Mouse (Mus musculus): ENCODE data around the gene Olfr618.

DNA sequence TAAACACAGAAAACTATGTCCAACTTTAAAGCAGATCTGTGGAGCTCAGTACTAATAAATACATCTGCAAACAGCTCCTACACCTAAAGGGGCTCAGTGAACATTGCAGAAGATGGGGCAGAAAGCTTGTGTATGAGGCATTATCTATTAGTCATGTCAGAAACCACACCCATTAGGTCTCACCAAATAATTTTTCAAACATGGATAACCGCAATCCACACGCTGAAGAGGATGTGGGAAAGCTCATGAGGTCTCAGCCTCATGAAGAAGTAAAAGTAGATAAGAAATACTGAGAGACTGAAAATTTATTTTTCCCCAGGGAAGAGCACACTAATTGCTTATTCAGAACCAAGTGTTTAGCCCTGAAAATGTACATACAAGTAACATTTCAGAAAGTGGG is 17.5 kb downstream of the Olfr618 start:
- no peak for TF ChIP-seq POLR2A (IDR thresholded peaks at IDR 0.05; ENCODE audit: borderline replicate concordance, low read depth, low read length)
- no peak for TF ChIP-seq CTCF (IDR thresholded peaks at IDR 0.05; ENCODE audit: low read depth, low read length)
